Mouse (Mus musculus) embryo, embryonic 11.5 days (tissue): ENCODE data around the gene Tmem219.

Experiments
- DNase-seq: peaks from one replicate; pipeline ENCODE4 v3.0.0-alpha.2; 2012; ENCODE audit warnings: low read depth, low spot score

Tmem219 gene

DNA sequence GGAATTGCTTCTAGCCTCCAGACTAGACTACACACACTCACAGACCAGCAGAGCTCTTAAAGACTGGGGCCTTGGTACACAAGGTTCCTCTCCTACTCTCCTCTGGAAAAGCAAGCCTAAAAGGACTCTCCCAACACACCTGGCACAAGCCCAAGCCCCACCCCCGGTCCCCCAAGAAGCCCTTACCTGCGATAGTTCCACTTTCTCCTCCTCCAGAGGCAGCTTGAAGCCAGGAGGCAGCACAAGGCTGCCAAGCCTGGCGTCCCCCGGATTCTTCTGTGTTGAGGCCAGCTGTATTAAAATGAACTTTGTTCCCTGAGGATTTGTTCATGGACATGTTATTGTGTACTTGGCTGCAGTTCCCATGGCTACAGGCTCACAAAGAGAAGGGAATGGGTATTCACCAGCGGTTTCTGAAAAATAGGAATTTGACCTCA lies at the start of gene Tmem219:
Tmem219 (minus strand) TSS at position 294 of the 437 bp plus-strand sequence.
- no peak for DNase-seq

DNA sequence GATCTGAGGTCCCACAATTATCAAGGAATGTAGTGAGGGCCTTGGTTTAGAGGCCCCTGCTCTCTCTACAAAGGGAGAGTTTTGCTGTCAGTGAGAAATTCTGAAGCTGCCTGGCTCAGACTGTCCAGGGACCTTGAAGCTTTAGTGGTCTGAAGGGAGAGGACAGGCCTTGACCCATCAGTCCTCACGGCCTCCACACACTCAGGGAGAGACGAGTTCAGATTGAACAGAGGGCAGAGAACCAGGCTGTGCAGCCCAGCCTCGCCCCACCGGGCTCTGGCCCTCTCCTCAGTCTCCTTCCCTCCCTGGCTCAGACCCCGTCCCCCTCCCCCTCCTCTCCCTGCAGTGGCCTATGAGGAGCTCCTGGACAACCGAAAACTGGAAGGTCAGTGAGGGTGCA lies 44.6 kb upstream of the Tmem219 start:
- no peak for DNase-seq

DNA sequence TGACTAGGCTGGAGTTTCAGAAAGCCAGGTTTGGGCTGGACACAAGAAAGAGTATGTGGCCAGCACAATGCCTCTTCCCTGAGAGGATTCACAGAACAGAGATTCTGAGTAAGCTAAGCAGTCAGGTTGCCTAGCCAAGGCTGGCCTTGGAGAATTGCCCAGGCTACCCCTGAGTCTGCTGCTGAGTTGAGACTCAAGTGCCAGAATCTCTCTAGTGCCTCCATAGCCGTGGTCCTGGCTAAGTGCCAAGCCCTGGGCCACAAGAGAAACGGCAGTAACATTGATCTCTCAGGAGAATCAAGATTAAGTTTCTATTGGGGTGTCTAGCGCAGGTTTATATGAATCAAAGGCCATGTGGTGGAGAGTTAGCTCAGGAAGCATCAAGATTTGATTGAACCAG lies 42.9 kb upstream of the Tmem219 start:
- DNase-seq: no peak

DNA sequence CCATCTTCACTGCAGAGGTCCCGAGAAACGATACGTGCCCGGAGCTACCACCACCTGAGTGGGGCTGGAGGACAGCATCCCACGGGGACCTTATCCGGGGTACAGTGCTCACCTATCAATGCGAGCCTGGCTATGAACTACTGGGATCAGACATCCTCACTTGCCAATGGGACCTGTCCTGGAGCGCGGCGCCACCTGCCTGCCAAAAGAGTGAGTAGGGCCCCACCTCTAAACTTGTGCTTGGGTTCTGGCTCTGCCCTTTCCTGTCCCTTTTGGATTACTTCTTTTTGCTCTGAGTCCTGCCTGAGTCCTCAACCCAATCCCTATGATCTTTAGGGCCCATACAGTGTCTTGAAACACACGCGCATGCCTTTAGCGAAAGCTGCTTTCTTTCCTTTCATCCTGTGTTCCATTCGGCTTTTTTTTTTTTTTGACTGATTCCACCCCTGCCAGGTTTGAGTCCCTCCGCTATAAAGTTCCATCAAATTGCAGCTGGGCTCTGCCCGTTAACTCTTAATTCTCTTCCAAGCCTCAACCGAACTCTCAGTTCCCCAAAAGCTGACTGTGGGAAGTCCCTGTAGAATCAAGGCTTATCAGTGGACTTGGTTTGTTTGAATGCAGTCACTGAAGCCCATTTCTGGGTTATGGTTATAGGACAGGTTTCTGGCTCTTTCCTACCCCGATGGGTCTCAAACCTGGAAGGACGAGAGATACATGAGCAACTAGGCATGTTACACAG lies 41.0 kb upstream of the Tmem219 start:
- DNase-seq: no peak

DNA sequence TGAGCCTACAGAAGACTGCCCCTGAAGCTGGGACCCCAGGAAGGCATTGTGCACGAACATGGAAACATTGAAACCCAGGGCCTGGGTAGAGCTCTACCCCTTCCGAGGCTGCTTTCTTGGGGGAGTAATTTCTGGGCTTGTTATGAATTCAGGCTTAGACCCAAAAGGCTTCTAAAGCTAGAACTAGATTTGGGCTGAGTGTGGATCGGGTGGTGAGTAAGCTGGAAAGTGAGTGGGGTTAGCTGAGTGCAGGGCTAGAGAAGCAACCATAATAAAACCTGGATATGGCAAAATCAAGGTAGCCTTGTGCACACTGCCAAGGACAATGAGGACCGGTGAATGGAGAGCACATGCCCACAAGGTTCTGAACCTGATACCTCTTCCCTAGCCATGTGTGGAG lies 39.2 kb upstream of the Tmem219 start:
- DNase-seq: no peak

DNA sequence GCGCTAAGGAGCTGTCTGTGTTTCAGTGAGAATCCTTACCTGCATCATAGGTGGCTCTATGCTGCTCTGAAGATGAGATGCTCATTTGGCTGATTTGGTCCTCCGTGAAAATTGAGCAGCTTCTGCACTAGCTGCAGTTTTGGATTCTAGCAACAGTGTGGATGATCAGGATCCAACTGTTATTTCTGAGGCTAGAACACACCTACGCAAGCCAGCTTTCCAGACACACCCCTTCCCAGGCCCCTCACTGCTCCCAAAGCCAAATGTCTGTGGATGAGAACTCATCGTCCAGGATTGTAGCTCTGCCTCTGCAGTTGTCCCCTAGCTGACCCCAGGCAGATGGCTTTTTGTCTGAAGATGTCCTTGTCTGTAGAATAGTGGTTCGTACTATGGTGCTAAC lies 38.4 kb upstream of the Tmem219 start:
- DNase-seq: no peak

DNA sequence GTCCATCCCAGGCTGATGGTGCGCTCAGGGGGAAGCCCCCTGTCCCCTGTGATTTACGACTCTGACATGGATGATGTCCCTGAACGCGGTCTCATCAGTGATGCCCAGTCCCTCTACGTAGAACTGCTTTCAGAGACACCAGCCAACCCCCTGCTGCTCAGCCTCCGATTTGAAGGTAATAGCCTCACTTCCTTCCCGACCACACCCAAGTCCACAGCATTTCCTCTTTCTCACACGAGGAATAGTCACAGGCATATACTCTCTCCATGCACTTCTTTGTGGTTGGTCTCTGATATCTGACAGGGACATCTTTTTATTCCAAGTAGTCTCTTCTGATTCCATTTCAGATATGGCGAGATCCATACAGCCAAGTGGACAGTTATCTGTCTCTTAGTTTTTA lies 37.1 kb upstream of the Tmem219 start:
- DNase-seq: no peak

DNA sequence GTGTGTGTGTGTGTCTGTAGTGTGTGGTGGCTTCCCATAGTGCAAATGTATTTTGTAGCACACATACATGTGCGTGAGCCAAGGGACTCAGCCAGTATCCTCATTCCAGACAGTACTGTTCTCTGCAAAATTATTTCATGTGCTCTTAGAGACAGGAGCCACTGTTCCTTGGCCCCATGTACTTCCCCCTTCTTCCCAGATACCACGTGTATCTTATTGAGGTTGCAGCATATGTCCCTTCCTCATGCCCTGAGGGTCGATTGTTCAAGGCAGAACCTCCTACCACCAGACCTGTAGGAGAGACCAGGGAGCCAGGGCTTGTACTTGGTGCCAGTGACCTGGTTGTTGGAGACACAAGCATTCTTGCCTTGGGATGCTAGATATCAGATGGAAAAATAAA lies 32.4 kb upstream of the Tmem219 start:
- no peak for DNase-seq

DNA sequence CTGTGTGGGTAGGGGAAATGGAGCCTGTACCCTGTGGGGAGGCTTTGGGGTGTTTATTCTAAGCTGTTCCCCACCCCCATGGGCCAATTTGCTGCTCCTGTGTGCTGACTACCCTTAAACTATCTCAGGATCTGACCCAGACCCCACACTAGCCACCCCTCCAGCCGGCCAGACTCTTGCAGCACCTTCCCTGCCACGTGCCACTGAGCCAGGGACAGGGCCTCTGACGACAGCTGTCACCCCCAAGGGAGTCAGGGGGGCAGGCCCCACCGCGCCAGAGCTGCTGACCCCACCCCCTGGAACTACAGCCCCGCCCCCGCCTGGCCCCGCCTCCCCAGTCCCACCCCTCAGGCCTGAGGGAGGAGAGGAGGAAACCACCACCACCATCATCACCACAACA lies 29.9 kb upstream of the Tmem219 start:
- no peak for DNase-seq

DNA sequence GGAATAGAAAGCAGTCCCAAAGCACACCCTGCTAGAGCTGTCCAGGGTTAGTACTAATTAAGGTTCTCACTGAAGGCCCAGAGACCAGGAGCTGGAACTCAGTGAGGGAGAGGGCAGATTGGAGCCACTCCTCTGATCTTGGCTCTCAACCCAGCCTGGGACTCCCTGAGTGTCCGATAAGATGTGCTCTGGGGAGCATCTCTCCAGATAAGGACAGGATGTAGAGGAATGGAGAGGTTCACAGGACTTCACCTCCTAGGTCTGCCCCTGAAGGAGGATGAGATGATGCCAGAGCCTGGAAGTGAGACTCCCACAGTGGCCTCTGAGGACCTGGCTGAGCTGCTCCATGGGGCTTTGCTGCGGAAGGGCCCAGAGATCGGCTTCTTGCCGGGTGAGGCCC lies 29.0 kb upstream of the Tmem219 start:
- DNase-seq: no peak

DNA sequence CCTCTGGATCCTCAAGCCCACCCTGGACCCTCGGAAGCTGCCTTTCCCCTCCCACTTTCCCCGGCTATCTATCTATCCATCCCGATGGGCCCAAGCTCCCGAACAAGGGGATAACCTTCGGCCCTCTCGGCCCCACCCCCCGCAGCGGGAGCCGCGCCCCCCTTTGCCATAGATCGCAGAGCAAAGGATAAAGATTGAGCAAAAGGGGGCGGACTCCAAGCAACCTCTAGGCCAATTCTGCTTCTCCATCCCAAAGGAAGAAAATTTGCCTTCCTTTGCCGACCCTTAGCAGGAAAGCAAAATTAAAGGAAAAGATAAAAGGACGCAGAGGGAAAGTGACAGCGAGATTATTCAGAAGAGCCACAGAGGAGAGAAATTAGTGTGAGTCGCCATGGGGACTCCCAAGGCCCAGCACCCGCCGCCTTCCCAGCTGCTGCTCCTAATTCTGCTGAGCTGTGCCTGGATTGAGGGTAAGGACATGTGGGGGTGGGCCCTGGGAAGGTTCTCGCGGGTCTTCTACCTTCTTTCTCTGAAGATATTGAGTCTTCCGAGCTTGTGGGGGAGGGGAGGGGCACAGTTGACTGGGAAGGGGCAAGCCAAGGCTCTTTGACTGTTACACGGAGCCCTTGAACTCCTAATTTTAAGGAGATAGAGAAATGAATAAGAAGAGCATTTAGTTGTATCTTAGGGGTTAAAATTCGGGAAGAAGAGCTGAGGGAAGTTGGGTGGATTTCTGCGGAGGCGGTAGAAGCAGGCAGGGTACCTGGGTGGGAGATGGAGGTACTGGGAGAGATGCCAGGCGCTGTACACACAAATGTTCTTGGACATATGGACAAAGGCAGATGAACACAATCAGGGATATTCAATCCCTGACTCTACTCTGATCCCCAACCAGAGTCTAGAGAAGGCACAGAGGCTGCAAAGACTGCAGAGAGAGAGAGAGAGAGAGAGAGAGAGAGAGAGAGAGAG lies 28.2 kb upstream of the Tmem219 start:
- no peak for DNase-seq

DNA sequence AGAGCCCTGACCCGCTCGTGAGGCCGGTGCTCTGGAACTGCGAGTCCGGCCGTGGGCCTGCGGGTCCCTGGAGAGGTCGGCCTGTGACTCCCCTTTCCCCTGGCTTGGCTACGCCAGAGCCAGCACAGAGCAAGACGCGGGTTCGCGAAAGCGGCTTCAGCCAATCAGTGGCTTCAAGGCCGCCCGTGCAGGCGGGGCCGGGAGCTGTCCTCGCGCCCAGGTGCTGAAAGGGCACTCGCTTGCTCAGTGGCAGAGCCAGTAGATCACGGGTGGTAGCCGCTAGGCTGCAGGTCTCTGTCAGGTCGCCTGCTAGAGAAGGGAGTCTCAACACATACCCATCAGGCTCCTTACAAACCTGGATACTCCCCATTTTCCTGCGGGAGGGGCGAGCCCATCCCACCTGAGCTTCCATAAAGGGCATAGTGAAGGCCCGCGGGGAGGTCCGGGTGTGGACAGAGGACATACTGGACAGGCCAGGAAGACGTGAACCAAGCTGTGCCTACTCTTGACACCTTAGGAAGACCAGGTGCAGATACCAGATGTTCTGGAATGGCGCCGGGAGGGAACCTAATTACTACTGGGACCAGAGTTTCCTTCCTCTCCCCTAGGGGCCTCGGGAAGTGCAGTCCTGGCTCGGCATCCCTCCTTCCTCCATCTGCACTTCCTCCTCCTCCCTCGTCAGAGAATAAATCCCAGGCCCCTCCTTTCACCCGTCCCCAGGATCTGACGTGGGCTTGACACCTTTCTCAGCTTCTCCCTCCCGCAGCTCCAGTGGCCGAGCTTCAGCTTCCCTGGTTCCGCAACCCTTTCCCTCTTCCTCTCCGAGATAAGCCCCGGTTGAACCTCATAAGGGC lies 27.3 kb upstream of the Tmem219 start, which contains the start of gene Sez6l2:
Sez6l2 (plus strand) TSS at position 771 of the 854 bp plus-strand sequence.
- DNase-seq: peak; percentile 81

DNA sequence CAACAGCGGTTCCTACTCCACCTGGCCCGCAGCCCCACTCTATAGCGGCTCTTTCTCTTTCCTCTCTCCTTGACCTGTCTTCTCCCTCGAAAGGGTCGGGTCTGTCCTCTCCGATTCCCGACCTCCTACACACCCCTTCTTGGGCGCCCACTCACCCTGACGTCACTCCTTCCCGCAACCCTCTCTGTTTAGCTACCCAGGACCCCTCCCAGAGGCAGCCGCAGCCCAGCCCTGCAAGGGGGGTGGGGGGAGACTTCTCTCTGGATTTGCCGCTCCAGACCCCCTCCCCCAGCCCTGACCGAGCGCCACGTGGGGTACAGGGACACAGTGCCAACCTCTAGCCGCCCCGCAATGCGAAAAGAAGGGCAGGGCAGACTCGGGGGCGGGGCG lies 26.7 kb upstream of the Tmem219 start, which contains the start of gene Asphd1:
Asphd1 (minus strand) TSS at position 180 of the 390 bp plus-strand sequence.
- DNase-seq: no peak

DNA sequence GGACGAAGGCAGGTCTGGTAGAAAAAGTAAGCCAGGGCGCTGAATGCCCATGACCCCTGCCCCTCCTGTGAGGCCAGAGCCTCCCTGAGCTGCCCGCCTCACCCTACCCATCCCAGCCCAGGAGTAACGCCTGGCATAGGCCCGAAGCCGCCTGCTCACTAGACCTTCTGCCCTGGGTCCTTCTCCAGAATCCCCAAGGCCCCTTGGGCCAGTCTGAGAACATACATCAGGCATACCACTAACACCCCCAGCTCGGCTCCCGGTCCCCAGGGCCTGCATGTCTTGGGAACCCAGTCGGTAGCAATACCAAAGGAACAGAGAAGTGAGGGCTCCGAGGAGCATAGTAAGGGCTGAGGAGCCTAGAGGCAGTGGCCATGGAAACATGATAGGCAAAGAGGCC lies 25.9 kb upstream of the Tmem219 start:
- DNase-seq: no peak

DNA sequence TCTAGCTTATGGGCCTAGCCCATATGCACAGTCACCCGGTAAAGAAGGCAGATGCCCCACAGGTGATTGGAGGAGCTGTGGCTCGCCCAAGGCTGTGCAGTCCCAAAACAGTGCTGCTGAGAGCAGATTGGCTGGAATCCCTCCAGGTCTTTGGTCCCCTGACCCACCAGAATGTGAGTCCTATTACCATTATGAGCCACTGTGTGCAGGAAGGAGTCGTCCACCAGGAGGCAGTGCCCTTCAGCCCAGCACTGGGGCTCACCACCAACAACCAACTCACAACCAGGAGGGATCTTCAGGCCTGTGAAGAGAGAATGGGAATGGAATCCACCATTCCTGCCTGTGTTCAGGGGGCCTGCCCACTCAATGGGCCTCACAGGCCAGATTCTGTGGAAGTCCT lies 23.8 kb upstream of the Tmem219 start:
- DNase-seq: no peak

DNA sequence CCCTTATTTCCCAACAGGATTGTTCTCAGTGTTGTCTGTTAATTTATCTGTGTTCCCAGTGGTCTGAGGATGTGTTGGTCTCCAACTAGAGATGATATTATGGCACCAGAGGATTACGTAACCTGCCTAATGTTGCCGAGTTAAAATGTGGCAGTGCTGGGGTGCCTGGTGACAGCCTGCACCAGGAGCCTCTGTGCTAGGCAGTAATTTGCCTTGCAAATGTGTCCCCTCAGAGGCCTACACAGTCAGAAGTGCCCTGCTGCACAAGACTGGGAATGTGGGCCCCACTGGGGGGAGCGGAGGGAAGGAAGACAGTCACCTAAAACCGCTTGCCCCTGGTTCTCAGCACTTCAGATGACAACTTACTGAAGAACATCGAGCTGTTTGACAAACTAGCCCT lies 19.1 kb upstream of the Tmem219 start:
- no peak for DNase-seq

DNA sequence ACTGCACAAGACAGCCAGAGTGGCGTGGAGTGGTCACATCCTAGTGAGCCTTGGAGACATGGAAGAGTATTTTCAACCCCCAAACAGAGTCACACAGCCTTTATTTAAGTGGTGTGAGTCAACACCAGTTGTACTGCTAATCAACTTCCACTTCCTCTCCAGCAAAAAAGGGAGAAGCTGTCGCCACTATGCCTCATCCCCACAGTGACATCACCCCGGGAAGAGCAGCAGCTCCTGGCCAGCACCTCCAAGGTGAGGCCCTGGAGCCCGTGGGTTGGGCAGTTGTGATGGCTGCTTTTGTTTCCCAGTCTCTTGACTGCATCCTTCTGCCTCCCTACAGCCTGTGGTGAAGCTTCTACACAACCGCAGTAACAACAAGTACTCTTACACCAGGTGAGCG lies 18.5 kb upstream of the Tmem219 start:
- DNase-seq: no peak

DNA sequence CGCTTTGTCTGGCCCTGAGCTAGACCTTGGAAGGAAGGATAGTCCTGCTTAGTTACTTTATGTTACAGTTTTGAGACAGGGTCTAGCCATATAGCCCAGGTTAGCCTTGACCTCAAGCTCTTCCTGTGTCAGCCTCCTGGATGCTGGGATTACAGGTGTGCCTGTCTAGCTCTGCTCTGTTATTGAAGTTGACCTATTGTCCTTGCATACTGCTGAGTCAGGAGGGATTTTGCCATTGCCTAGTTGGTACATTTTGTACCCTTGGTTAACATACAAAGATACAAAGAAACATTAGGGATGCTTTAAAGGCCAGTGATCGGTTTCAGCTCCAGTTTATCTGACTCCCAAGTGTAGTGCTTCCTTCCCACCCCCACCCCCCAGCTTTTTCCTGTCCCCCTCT lies 9.9 kb upstream of the Tmem219 start:
- DNase-seq: no peak

DNA sequence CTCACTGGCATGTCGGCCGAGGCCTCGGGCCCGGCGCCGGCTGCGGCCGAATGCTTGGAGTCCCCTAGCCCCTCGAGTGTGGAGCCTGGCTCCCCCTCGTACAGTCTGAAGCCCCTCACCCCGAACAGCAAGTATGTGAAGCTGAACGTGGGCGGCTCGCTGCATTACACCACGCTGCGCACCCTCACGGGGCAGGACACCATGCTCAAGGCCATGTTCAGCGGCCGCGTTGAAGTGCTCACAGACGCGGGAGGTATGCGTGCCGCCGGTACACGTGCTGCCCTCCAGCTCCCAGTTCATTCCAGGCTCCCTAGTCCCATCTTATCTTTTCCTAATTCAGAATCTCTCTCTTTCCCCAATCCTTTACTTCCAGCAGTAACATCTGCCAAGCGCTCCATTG lies 6.3 kb upstream of the Tmem219 start:
- DNase-seq: no peak

DNA sequence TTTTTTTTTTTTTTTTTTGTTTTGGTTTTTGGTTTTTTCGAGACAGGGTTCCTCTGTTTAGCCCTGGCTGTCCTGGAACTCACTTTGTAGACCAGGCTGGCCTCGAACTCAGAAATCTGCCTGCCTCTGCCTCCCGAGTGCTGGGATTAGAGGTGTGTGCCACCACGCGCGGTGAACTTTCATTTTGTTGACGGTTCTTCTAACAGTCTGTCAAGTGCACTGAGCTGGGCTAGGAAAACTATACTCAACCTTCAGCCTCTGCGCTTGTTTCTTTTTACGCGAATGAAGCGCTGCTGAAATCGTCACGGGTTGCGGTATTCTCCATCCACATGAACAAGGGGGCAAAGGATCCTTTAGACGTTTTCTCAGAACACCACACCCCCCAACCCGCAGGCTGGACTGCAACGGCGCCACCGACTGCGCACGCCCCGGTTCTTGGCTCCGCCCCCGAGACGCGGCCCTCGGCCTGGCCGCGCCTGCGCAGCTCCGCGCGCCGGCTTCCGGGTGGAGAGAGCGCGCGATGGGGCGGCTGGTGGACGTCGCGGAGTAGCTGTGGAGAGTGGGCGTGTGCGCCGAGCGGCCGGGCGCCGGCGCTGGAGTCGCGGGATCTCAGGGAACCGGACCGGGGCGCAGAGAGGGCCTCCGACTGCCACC lies 5.8 kb upstream of the Tmem219 start, which contains the start of gene Kctd13:
Kctd13 (plus strand) TSS at position 496 of the 654 bp plus-strand sequence.
- DNase-seq: peak; percentile 90

DNA sequence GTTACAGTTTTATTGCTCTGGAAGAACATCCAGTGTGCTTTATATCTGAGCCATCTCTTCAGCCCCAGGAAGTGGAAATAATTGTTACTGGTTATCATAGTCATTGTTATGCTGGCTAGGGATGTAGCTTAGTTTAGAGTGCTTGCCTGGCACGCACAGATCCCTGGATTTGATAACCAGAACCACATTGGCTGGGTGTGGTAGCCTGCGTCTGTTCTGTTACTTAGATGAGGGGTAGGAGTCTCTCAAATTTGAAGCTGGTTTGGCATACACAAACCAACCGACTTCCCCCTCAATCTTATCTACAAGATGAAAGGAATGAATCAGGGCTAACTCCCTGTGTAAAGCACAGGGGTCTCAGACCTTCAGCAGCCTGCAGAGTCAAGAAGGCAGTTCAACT lies 3.6 kb upstream of the Tmem219 start:
- no peak for DNase-seq
